Mouse (Mus musculus) T-helper 2 cell (primary cell): Measurements from ENCODE around the gene Tfap2d.

Source experiments
- in situ Hi-C: fragments of 300-600 bp; cut with MboI, MseI; formaldehyde crosslinking; loops from one replicate; pipeline ENCODE4 v1.15.1; 2025; ENCODE audit warnings: high pct_unique_total_duplicates

Tfap2d gene

GRCm38 (mm10) chr1:19210215-19211032 is 107.6 kb downstream of the Tfap2d start:
- in situ Hi-C loops = no loop called here

GRCm38 (mm10) chr1:19211033-19211405 is 108.2 kb downstream of the Tfap2d start:
- in situ Hi-C loops = no loop called here

DNA sequence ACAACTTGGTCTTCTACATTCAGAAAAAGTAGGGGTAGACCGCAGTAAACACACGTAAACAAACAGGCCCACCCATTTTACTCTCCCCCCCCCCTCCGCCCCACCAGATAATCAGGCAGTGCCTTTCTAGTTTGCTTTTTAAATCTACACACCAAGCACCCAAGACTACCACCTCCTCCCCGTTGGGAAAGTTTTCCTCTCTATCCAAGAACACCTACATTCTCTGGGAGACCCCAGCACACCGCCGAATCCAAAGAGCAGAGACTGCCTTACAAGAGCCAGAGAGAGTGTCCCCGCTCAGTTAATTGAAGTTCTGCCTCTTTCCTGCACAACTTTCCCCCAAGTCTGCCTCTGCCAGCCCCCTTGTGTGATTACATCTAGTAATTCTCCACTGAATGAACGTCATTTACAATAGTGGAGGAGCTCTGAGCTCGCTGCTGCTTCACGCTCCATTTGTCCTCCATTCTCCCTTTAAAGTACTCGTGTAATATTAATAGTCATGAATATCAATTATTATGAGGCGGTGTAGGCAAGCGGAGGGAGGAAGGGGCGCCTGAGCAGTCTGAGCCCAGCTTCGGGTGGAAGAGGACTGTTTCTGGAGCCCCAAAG is 108.8 kb downstream of the Tfap2d start:
- in situ Hi-C loops = no loop called here

DNA sequence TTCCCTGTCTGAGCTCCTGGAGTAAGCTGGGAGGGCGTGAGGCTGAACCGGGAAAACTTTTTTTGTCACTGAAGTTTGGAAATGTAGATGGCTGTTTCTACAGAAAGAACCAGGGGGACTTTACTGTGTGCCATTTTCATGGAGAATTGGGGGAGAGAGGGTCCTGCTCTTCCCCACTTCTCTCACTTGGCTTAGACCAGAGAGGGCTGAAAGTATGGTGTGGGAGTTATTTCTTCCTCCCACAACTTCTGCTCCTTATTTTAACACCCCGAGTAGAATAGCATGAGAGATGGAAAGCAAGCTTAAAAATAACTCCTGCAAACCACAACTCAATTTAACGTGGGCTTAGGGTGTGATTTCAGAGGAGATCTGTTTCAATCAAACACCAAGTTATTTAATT is 109.9 kb downstream of the Tfap2d start:
- in situ Hi-C loops = no loop called here

DNA sequence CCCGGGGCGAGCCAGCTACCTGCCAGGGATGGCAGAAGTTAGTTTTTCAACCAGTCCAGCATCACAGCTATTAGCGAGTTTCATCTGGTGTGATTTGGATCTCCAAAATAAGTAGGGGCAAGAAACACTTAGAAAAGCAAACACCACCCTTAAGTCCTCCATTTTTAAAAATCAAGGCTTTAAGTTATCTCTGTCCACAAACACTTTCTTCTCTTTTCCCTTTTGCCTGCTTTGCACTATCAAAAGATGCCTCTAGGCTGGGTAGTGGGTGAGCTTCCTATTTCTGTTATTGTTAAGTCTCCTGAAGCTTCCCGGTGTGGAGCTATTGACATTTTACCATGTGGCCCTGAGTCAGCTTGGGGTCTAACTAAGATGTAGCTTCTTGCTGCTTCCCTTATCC is 110.3 kb downstream of the Tfap2d start:
- in situ Hi-C loops = no loop called here

GRCm38 (mm10) chr1:19213851-19214395 is 111.1 kb downstream of the Tfap2d start:
- in situ Hi-C loops = no loop called here
